Mouse (Mus musculus) kidney, embryonic 14.5 days (tissue): ENCODE measurements at regions not wholly inside any gene's neighbourhood (a gene's known extent, or its start where the extent isn't known, plus 50 kb on each side); places are given as distances from the start of the nearest gene placed in this dataset.

ENCODE experiments used
- ATAC-seq: fragments of 200-750 bp; cut with Nextera tagmentation; 2 replicates; pipeline ENCODE4 v1.8.0; 2017; ENCODE audit warnings: moderate number of reproducible peaks, mild to moderate bottlenecking, moderate TSS enrichment, moderate library complexity; ENCODE audit not compliant: low FRiP score, low TSS enrichment
- H3K27ac ChIP-seq: fragments of 300-500 bp; sonication (generic); 2 replicates; pipeline ENCODE4 v1.5.1; 2014; ENCODE audit warnings: low read depth, mild to moderate bottlenecking, low read length, moderate library complexity, mixed read lengths
- H3K27me3 ChIP-seq: fragments of 300-500 bp; sonication (generic); 2 replicates; pipeline ENCODE4 v1.6.1; 2014; ENCODE audit warnings: mild to moderate bottlenecking, low read length; ENCODE audit not compliant: control insufficient read depth, insufficient read depth
- H3K36me3 ChIP-seq: fragments of 300-500 bp; sonication (generic); 2 replicates; pipeline ENCODE4 v1.6.1; 2014; ENCODE audit warnings: low read length, mixed read lengths; ENCODE audit not compliant: control insufficient read depth, insufficient read depth
- H3K4me1 ChIP-seq: fragments of 300-500 bp; sonication (generic); 2 replicates; pipeline ENCODE4 v1.6.1; 2014; ENCODE audit warnings: low read length, mixed read lengths; ENCODE audit not compliant: control insufficient read depth, insufficient read depth
- H3K4me2 ChIP-seq: fragments of 300-500 bp; sonication (generic); replicated peaks from 2 replicates; pipeline ENCODE4 v1.6.1; 2014; ENCODE audit warnings: low read depth, mild to moderate bottlenecking, low read length
- H3K4me3 ChIP-seq: fragments of 300-500 bp; sonication (generic); 2 replicates; pipeline ENCODE4 v1.5.1; 2014; ENCODE audit warnings: mild to moderate bottlenecking, low read length
- H3K9ac ChIP-seq: fragments of 300-500 bp; sonication (generic); 2 replicates; pipeline ENCODE4 v1.6.1; 2014; ENCODE audit warnings: low read depth, mild to moderate bottlenecking, low read length, moderate library complexity
- H3K9me3 ChIP-seq: fragments of 300-500 bp; sonication (generic); 2 replicates; pipeline ENCODE4 v1.6.1; 2016; ENCODE audit warnings: low read length; ENCODE audit not compliant: control insufficient read depth
- WGBS: fragments of 180-500 bp; shearing (Covaris S2); extraction: QIAGEN DNeasy Blood & Tissue Kit; methylation state at CpG from one replicate; pipeline ENCODE4 v1.1.7; 2014; 5-methylcytosine and 5-hydroxymethylcytosine counted together

- 29% methylated on average over 3 of the region's 3 CpGs for WGBS
- no peak for ATAC-seq
- Histone ChIP-seq H3K4me2 (no peak overlapping the region), H3K4me1 (peaks cover 4% of the 10 kb centered on the region; the same call in 1 of the 2 replicates), H3K9ac (no peak overlapping the region), H3K27ac (no peak overlapping the region), H3K4me3 (no peak overlapping the region), H3K9me3 (no peaks in the 10 kb centered on the region), H3K36me3 (no peaks in the 10 kb centered on the region), H3K27me3 (no peaks in the 10 kb centered on the region; the same call in 1 of the 2 replicates)
These were observed 129.5 kb downstream of the Kcna5 start for GRCm38 (mm10) chr6:126405736-126406135.

DNA sequence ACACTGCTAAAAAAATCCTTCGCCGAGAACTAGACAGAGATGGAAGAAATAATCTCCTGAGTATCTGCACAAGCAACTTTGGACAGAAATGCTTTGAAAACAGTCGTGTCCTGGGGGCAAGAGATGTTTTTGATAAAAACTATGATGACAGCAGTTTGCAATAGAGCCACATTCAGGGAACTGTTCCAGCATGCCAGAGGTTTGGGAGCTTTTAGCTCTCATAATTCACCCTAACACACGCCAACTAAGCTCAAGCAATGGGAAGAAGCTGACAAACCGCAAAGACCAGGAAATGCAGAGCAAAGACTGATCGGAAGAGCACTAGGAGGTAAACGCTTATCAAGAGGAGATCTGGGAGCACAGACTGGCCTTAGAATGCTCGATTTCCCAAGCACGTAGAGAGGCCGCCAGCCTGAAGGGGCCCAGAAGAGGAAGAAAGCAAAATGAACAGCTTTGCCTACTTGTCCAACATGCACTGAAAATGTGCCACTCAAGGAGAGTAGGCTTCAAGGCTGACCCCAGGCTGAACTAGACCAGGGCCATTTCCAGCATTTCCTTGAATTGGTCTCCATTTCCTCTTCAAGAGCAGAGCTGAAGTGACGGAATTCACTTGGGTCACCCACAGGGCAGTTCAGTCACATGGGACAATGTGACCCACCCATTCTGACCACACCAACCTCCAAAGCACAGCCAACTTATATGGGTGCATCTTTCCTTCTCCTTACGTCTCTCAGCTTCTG is 130.7 kb downstream of the Kcna5 start:
- ATAC-seq: 0 out of 2 replicates have a peak, but pooled peaks have one; percentile 48
- no peak overlapping the region for H3K4me3 ChIP-seq
- H3K9ac ChIP-seq: no peak overlapping the region
- peak overlapping the region; percentile 27; the same call in 1 of the 2 replicates for H3K27ac ChIP-seq
- no peak overlapping the region for H3K4me2 ChIP-seq
- H3K4me1 ChIP-seq: peaks cover 4% of the 10 kb centered on the region; the same call in 1 of the 2 replicates
- no peaks in the 10 kb centered on the region; the same call in 1 of the 2 replicates for H3K27me3 ChIP-seq
- no peaks in the 10 kb centered on the region for H3K36me3 ChIP-seq
- 61% methylated on average over 12 of the region's 12 CpGs for WGBS
- H3K9me3 ChIP-seq: no peaks in the 10 kb centered on the region

- no peaks in the 10 kb centered on the region for H3K9me3 ChIP-seq
- H3K36me3 ChIP-seq: no peaks in the 10 kb centered on the region
- WGBS: 38% methylated on average over 3 of the region's 3 CpGs
- ATAC-seq: peak; percentile 61; the same call in 1 of the 2 replicates
- H3K9ac ChIP-seq: no peak overlapping the region
- H3K27ac ChIP-seq: no peak overlapping the region; the same call in 1 of the 2 replicates
- H3K4me2 ChIP-seq: no peak overlapping the region
- H3K4me1 ChIP-seq: peaks cover 16% of the 10 kb centered on the region
- no peaks in the 10 kb centered on the region for H3K27me3 ChIP-seq
- no peak overlapping the region for H3K4me3 ChIP-seq
These were observed 135.6 kb downstream of the Kcna5 start for GRCm38 (mm10) chr6:126399595-126399994.

GRCm38 (mm10) chr6:126398641-126399040 is 136.6 kb downstream of the Kcna5 start:
- H3K4me2 ChIP-seq: no peak overlapping the region
- H3K4me1 ChIP-seq: peaks cover 20% of the 10 kb centered on the region
- ATAC-seq: no peak
- H3K27ac ChIP-seq: no peak overlapping the region
- no peak overlapping the region for H3K9ac ChIP-seq
- 17% methylated on average over 2 of the region's 2 CpGs for WGBS
- H3K36me3 ChIP-seq: no peaks in the 10 kb centered on the region
- H3K27me3 ChIP-seq: no peaks in the 10 kb centered on the region
- no peaks in the 10 kb centered on the region for H3K9me3 ChIP-seq
- H3K4me3 ChIP-seq: no peak overlapping the region

GRCm38 (mm10) chr6:126395015-126395414 is 140.2 kb downstream of the Kcna5 start:
- H3K9me3 ChIP-seq: no peaks in the 10 kb centered on the region
- H3K36me3 ChIP-seq: no peaks in the 10 kb centered on the region
- WGBS: 54% methylated on average over 3 of the region's 3 CpGs
- ATAC-seq: no peak
- no peak overlapping the region for H3K4me3 ChIP-seq
- no peak overlapping the region for H3K27ac ChIP-seq
- H3K27me3 ChIP-seq: peaks cover 2% of the 10 kb centered on the region; the same call in 1 of the 2 replicates
- no peak overlapping the region for H3K4me2 ChIP-seq
- no peak overlapping the region for H3K9ac ChIP-seq
- peaks cover 21% of the 10 kb centered on the region for H3K4me1 ChIP-seq

DNA sequence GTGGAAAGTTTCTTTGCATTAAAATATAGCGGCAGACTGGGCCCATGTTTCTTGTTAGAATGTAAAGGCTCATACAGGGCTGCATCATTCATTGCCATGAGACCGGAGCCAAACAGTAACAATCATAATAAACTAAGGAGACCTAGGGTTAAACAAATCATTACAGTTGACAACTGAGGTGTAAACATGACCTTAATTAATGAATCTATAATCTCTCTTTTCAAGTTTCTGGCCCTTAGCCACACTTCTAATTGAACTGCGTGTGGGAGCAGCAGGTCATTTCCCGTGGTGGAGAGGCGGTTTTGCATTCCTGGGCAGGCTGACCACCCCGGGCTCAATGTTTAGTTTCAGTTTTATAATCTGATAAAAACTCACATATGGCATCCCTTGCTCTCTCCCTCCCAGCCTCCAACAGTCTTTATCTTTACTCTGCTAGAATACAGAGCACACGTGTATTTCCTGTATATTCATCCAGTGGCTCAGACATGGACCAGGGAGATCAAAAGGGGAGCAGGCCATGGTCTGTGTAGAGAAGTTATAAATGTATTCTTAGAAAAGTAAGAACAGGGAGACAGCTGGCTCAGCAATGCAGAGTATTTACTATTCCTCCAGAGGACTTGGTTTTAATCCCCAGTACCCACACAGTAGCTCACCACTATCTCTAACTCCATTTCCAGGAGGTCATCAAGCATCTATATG is 141.0 kb downstream of the Kcna5 start:
- peak; percentile 66; the same call in 1 of the 2 replicates for ATAC-seq
- peaks cover 2% of the 10 kb centered on the region; the same call in 1 of the 2 replicates for H3K27me3 ChIP-seq
- H3K4me1 ChIP-seq: peaks cover 21% of the 10 kb centered on the region
- no peak overlapping the region for H3K4me2 ChIP-seq
- H3K4me3 ChIP-seq: no peak overlapping the region
- no peak overlapping the region for H3K9ac ChIP-seq
- no peak overlapping the region for H3K27ac ChIP-seq
- WGBS: 15% methylated on average over 7 of the region's 7 CpGs
- H3K9me3 ChIP-seq: no peaks in the 10 kb centered on the region
- H3K36me3 ChIP-seq: no peaks in the 10 kb centered on the region

GRCm38 (mm10) chr6:126384210-126385012 is 150.8 kb downstream of the Kcna5 start:
- 66% methylated on average over 9 of the region's 9 CpGs for WGBS
- Histone ChIP-seq H3K9ac (no peak overlapping the region), H3K27me3 (no peaks in the 10 kb centered on the region; the same call in 1 of the 2 replicates), H3K4me2 (no peak overlapping the region), H3K27ac (no peak overlapping the region), H3K4me3 (no peak overlapping the region), H3K9me3 (no peaks in the 10 kb centered on the region), H3K4me1 (no peaks in the 10 kb centered on the region), H3K36me3 (no peaks in the 10 kb centered on the region)
- ATAC-seq: no peak

DNA sequence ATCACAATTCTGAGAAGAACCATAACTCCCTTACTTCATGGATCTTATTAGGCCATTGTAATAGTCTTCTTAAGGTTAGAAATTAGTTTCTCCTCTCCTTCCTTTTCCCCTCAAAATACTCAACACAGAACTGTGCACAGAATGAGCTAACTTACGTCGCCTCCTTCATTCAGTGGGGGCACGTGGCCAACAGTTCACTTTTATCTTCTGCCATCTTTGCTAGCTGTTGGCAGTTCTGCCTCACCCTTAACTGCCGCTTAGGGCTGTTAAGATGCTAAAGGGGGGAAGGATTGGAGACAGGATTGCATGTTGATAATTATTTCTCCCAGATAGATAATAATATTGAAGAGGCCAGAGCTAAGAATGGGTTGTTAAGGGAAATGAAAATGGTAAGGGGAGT is 158.0 kb downstream of the Kcna5 start:
- 87% methylated on average over 4 of the region's 4 CpGs for WGBS
- Histone ChIP-seq H3K27me3 (no peaks in the 10 kb centered on the region; the same call in 1 of the 2 replicates), H3K36me3 (no peaks in the 10 kb centered on the region), H3K4me2 (no peak overlapping the region), H3K27ac (no peak overlapping the region), H3K4me1 (no peaks in the 10 kb centered on the region; the same call in 1 of the 2 replicates), H3K9ac (no peak overlapping the region), H3K9me3 (no peaks in the 10 kb centered on the region), H3K4me3 (no peak overlapping the region)
- no peak for ATAC-seq
